Mouse (Mus musculus): Measurements from ENCODE around the gene Sqor. TPM values are rescaled to one million over a fixed set of nuclear protein-coding genes. Genes with fewer than 3 reads are reported as not detected.

Gene Sqor
- polyA plus RNA-seq, 1 experiment, result 5.3 TPM

DNA sequence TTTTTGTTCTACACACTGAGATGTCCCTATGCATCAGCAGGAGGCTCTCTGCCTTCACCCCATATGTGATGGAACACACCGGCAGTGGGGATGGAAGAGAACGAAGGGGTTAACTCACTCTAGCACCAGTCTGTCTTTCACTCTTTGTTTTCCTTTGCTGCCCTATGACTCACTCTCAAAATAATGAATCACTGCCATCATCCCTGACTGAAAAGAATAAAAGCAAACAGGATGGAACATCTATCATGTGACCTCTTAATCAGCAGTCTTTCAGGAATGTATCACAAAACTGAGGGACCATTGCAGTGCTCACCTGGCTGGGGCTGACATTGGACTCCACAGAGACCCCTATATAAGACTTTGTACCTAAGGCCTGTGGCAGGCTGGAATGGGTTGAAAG lies 33.6 kb upstream of the Sqor start:
- TF ChIP-seq USF1 (IDR thresholded peaks at IDR 0.05; ENCODE audit: low read depth) (peak; percentile 94), MAX (IDR thresholded peaks at IDR 0.05) (peak; percentile 41), MYOD1 (IDR thresholded peaks at IDR 0.05; ENCODE audit: control insufficient read depth, insufficient read length, low read depth) (peak; percentile 23), MYOG (IDR thresholded peaks at IDR 0.05; ENCODE audit: control insufficient read depth, extremely low read depth, insufficient read length) (no peak), FOSL1 (IDR thresholded peaks at IDR 0.05; ENCODE audit: insufficient read depth, low read length, poor library complexity, severe bottlenecking) (peak; percentile 97)
- Histone ChIP-seq H3K79me3 (ENCODE audit: low read depth) (no peaks in the 10 kb centered on the region), H3K4me3 (ENCODE audit: insufficient read depth, poor library complexity, severe bottlenecking) (no peak overlapping the region), H3K27me3 (ENCODE audit: control insufficient read depth, insufficient read depth, insufficient read length) (no peaks in the 10 kb centered on the region), H3ac (ENCODE audit: control insufficient read depth, insufficient read length, low read depth) (no peak overlapping the region), H3K79me2 (ENCODE audit: control insufficient read depth, insufficient read depth) (no peaks in the 10 kb centered on the region), H3K36me3 (ENCODE audit: control insufficient read depth, insufficient read depth) (no peaks in the 10 kb centered on the region)

DNA sequence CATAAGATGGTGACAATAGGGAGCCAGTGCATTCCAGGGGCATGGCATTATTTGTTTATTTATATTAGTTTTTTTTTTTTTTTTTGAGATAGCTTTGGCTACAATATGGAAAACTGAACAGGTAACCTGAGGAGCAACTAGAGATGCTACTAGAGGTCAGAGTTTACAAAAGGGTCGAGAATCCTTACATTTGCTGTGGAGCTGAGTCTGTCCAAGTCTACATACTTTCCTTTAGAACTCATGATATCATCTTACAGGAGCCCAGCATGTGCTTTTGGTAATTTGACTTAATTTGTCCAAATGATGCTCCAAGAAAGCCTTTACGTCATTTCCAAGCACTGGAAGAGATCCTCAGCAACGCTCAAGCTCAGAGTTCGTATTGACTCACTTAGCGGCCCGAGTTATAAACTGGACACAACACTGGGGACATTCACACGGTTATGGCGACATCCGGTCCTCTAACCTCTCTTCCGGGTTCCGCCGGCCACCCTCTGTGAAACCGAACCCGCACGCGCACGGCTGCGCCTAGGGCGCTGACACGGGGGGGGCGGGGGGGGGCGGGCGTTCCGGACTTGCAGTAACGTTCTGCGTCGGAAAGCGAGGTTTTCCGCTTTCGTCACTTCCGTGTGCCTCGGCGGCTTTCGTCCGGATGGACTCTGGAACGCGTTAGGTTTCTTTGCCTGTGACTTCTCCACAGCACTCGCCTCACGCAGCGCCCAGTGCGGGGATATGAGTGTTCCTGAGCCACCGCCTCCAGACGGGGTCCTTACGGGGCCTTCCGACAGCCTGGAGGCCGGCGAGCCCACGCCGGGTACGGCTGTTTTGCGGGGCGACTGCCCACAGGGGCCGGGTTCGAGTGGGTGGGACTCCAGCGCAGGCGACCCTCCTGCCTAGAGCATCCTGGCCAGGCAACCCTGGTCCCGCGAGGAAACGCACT lies 26.9 kb upstream of the Sqor start, which contains the start of gene Bloc1s6:
Gene Bloc1s6 (plus strand): TSS at position 610 of the 937 bp plus-strand sequence.
- peaks cover 47% of the 10 kb centered on the region for H3K79me2 ChIP-seq (ENCODE audit: control insufficient read depth, insufficient read depth)
- peaks cover 20% of the 10 kb centered on the region for H3K79me3 ChIP-seq (ENCODE audit: low read depth)
- H3K27me3 ChIP-seq (ENCODE audit: control insufficient read depth, insufficient read depth, insufficient read length), result no peaks in the 10 kb centered on the region
- H3K36me3 ChIP-seq (ENCODE audit: control insufficient read depth, insufficient read depth), result peaks cover 11% of the 10 kb centered on the region
- peak within 1 kb of the TSS; percentile 65 for H3K4me3 ChIP-seq (ENCODE audit: insufficient read depth, poor library complexity, severe bottlenecking)
- peak within 1 kb of the TSS; percentile 76 for H3ac ChIP-seq (ENCODE audit: control insufficient read depth, insufficient read length, low read depth)
- TF ChIP-seq FOSL1 (IDR thresholded peaks at IDR 0.05; ENCODE audit: insufficient read depth, low read length, poor library complexity, severe bottlenecking), result no peak
- TF ChIP-seq CEBPB (IDR thresholded peaks at IDR 0.05; ENCODE audit: low read depth), result no peak
- no peak for TF ChIP-seq MYOG (IDR thresholded peaks at IDR 0.05; ENCODE audit: control insufficient read depth, extremely low read depth, insufficient read length)
- no peak for TF ChIP-seq USF1 (IDR thresholded peaks at IDR 0.05; ENCODE audit: low read depth)
- TF ChIP-seq CTCF (IDR thresholded peaks at IDR 0.05; ENCODE audit: control insufficient read depth, insufficient read depth, insufficient read length), result no peak
- TF ChIP-seq MAX (IDR thresholded peaks at IDR 0.05), result no peak
- TF ChIP-seq MYOD1 (IDR thresholded peaks at IDR 0.05; ENCODE audit: control insufficient read depth, insufficient read length, low read depth), result no peak

DNA sequence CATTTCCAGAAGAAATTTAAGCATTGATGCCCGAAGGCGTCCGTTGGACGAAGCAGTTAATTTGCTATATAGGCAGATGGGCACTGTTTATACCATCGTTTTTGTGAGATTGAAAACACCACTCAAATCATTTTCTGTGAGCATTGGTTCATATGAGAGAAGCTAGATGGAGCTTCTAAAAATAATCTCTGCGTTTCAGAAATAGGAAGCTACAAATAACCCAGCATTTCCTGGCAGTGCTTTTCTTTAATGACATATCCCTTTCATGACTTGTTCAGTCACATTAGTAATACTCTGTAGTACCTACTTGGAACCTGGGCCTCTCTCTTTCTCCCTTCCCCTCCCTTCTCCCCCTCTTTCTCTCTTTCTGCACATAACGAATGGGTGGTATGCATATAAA lies 26.0 kb upstream of the Sqor start:
- H3ac ChIP-seq (ENCODE audit: control insufficient read depth, insufficient read length, low read depth), result peak overlapping the region; percentile 76
- TF ChIP-seq USF1 (IDR thresholded peaks at IDR 0.05; ENCODE audit: low read depth) (no peak), MYOD1 (IDR thresholded peaks at IDR 0.05; ENCODE audit: control insufficient read depth, insufficient read length, low read depth) (no peak), CEBPB (IDR thresholded peaks at IDR 0.05; ENCODE audit: low read depth) (no peak), FOSL1 (IDR thresholded peaks at IDR 0.05; ENCODE audit: insufficient read depth, low read length, poor library complexity, severe bottlenecking) (no peak), MAX (IDR thresholded peaks at IDR 0.05) (no peak), CTCF (IDR thresholded peaks at IDR 0.05; ENCODE audit: control insufficient read depth, insufficient read depth, insufficient read length) (no peak), MYOG (IDR thresholded peaks at IDR 0.05; ENCODE audit: control insufficient read depth, extremely low read depth, insufficient read length) (no peak)
- H3K79me2 ChIP-seq (ENCODE audit: control insufficient read depth, insufficient read depth), result peaks cover 50% of the 10 kb centered on the region
- H3K27me3 ChIP-seq (ENCODE audit: control insufficient read depth, insufficient read depth, insufficient read length), result no peaks in the 10 kb centered on the region
- peaks cover 22% of the 10 kb centered on the region for H3K79me3 ChIP-seq (ENCODE audit: low read depth)
- peak overlapping the region; percentile 65 for H3K4me3 ChIP-seq (ENCODE audit: insufficient read depth, poor library complexity, severe bottlenecking)
- peaks cover 19% of the 10 kb centered on the region for H3K36me3 ChIP-seq (ENCODE audit: control insufficient read depth, insufficient read depth)

DNA sequence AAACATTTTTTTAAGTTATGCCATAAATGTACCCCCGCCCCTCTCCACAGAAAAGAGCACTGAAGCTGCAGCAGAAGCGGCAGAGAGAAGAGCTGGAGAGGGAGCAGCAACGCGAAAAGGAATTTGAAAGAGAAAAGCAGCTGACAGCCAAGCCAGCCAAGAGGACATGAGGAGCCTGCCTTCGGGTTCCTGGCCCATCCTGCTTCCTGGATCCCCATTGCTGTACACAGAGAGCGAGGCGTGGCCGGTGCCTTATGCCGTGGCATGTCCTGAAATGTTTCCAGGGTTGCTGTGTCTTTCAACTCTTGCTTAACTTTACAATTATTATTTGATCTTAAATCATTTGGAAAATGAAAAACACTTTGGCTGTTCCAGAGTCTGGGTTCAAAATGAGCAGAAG lies 18.6 kb upstream of the Sqor start:
- Histone ChIP-seq H3K79me3 (ENCODE audit: low read depth) (peaks cover 5% of the 10 kb centered on the region), H3K27me3 (ENCODE audit: control insufficient read depth, insufficient read depth, insufficient read length) (no peaks in the 10 kb centered on the region), H3K36me3 (ENCODE audit: control insufficient read depth, insufficient read depth) (peaks cover 74% of the 10 kb centered on the region), H3ac (ENCODE audit: control insufficient read depth, insufficient read length, low read depth) (no peak overlapping the region), H3K79me2 (ENCODE audit: control insufficient read depth, insufficient read depth) (peaks cover 20% of the 10 kb centered on the region), H3K4me3 (ENCODE audit: insufficient read depth, poor library complexity, severe bottlenecking) (no peak overlapping the region)
- TF ChIP-seq MYOD1 (IDR thresholded peaks at IDR 0.05; ENCODE audit: control insufficient read depth, insufficient read length, low read depth), result no peak
- no peak for TF ChIP-seq CEBPB (IDR thresholded peaks at IDR 0.05; ENCODE audit: low read depth)
- no peak for TF ChIP-seq MYOG (IDR thresholded peaks at IDR 0.05; ENCODE audit: control insufficient read depth, extremely low read depth, insufficient read length)
- no peak for TF ChIP-seq CTCF (IDR thresholded peaks at IDR 0.05; ENCODE audit: control insufficient read depth, insufficient read depth, insufficient read length)
- no peak for TF ChIP-seq USF1 (IDR thresholded peaks at IDR 0.05; ENCODE audit: low read depth)
- no peak for TF ChIP-seq FOSL1 (IDR thresholded peaks at IDR 0.05; ENCODE audit: insufficient read depth, low read length, poor library complexity, severe bottlenecking)
- TF ChIP-seq MAX (IDR thresholded peaks at IDR 0.05), result no peak

DNA sequence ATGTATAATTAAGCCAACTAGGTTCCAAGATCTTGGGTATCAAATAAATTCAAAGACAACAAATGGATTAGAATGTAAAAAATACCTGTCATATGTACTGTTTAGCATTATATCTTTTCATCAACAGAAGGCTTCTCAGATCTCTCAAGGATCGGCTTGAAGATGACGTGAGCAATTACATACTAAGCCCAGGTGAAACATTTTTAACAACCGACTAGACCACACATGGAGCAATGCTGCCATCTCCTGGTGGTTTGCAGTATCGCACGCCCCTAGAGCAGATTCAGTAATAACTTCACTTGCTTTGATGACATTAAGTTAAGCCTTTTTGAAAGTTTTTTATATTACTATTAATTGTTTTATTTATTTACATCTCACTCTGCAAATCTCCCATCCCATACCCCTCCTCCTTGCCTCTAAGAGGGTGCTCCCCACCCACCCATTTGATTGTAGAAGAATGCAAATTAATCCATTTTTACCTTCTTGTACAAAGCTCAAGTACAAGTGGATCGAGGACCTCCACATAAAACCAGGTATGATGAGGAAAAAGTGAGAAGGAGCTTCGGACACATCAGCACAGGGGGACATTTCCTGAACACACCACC lies 11.2 kb upstream of the Sqor start:
- Histone ChIP-seq H3K79me2 (ENCODE audit: control insufficient read depth, insufficient read depth) (no peaks in the 10 kb centered on the region), H3K79me3 (ENCODE audit: low read depth) (no peaks in the 10 kb centered on the region), H3K36me3 (ENCODE audit: control insufficient read depth, insufficient read depth) (peaks cover 11% of the 10 kb centered on the region), H3K27me3 (ENCODE audit: control insufficient read depth, insufficient read depth, insufficient read length) (no peaks in the 10 kb centered on the region), H3K4me3 (ENCODE audit: insufficient read depth, poor library complexity, severe bottlenecking) (no peak overlapping the region), H3ac (ENCODE audit: control insufficient read depth, insufficient read length, low read depth) (no peak overlapping the region)
- TF ChIP-seq CTCF (IDR thresholded peaks at IDR 0.05; ENCODE audit: control insufficient read depth, insufficient read depth, insufficient read length) (peak; percentile 1), MYOD1 (IDR thresholded peaks at IDR 0.05; ENCODE audit: control insufficient read depth, insufficient read length, low read depth) (no peak)

Measured in C2C12 (cell line).